ENCODE assay signal across 30 mouse cellular contexts in genomic region chr7:65869173-65869572, GRCm38 (mm10). TPM values are rescaled to one million over a fixed set of nuclear protein-coding genes. Genes with fewer than 3 reads are reported as not detected.
DNase-seq lines count a peak whose midpoint lies in the region; ATAC-seq and TF ChIP-seq lines count a peak whose summit lies in the region.
"Had no signal": no experiment of that assay in that cellular context is flagged by ENCODE, and none has a peak within 500 bp of the region (broad histone marks: within the 10 kb centered on the region; RNA-seq: fewer than 3 reads in every experiment).

No protein-coding gene starts in this region.

- H3K9me3 ChIP-seq in heart, embryonic 11.5 days (replicated peaks; ENCODE audit: control insufficient read depth, low read length): no peaks in the 10 kb centered on the region
- H3K9me3 ChIP-seq in liver, embryonic 11.5 days (ENCODE audit: control insufficient read depth, low read length): no peaks in the 10 kb centered on the region
- no peaks in the 10 kb centered on the region for H3K9me3 ChIP-seq in forebrain, postnatal 0 days (ENCODE audit: low read length)
- H3K9me3 ChIP-seq: embryonic facial prominence, embryonic 10.5 days; embryonic facial prominence, embryonic 15.5 days; forebrain, embryonic 12.5 days; limb, embryonic 10.5 days; limb, embryonic 15.5 days; liver, embryonic 15.5 days; midbrain, embryonic 15.5 days had no signal

- TF ChIP-seq POLR2A in liver, adult 2 months (IDR thresholded peaks at IDR 0.05; ENCODE audit: extremely low read depth, insufficient read depth, low read length): no peak

- no peak overlapping the region for H3K4me2 ChIP-seq in heart, embryonic 11.5 days
- no peak overlapping the region for H3K4me2 ChIP-seq in liver, embryonic 11.5 days
- H3K4me2 ChIP-seq in forebrain, postnatal 0 days (ENCODE audit: low read depth): no peak overlapping the region
- H3K4me2 ChIP-seq: embryonic facial prominence, embryonic 15.5 days; forebrain, embryonic 12.5 days; limb, embryonic 15.5 days; liver, embryonic 15.5 days; lung, embryonic 14.5 days; midbrain, embryonic 15.5 days had no signal

- no peak overlapping the region for H3K9ac ChIP-seq in heart, embryonic 11.5 days (ENCODE audit: low read depth, low read length)
- no peak overlapping the region for H3K9ac ChIP-seq in liver, adult 2 months (ENCODE audit: low read depth, low read length)
- no peak overlapping the region for H3K9ac ChIP-seq in liver, embryonic 11.5 days (ENCODE audit: low read depth, low read length)
- H3K9ac ChIP-seq in forebrain, postnatal 0 days: no peak overlapping the region
- H3K9ac ChIP-seq: embryonic facial prominence, embryonic 15.5 days; forebrain, embryonic 12.5 days; limb, embryonic 15.5 days; liver, embryonic 15.5 days; lung, embryonic 14.5 days; midbrain, embryonic 15.5 days had no signal

- no peak for ATAC-seq in heart, embryonic 11.5 days (replicated peaks; ENCODE audit: insufficient number of reproducible peaks, low FRiP score, low TSS enrichment)
- no peak for ATAC-seq in liver, embryonic 11.5 days (replicated peaks; ENCODE audit: low FRiP score)
- ATAC-seq in forebrain, postnatal 0 days: no peak
- ATAC-seq: activated CD4-positive, CD25-positive, alpha-beta regulatory T cell, adult 4 months; CD4-positive, CD25-positive, alpha-beta regulatory T cell, adult 4 months; hindbrain, embryonic 16.5 days; midbrain, embryonic 15.5 days had no signal

- H3K4me3 ChIP-seq in heart, embryonic 11.5 days (ENCODE audit: low read depth, low read length): no peak overlapping the region
- no peak overlapping the region for H3K4me3 ChIP-seq in liver, adult 2 months (ENCODE audit: insufficient read depth, low read depth, low read length)
- H3K4me3 ChIP-seq in liver, embryonic 11.5 days (ENCODE audit: low read depth, low read length): no peak overlapping the region
- H3K4me3 ChIP-seq in forebrain, postnatal 0 days (ENCODE audit: low read depth, low read length): no peak overlapping the region
- H3K4me3 ChIP-seq: embryonic facial prominence, embryonic 10.5 days; embryonic facial prominence, embryonic 15.5 days; forebrain, embryonic 12.5 days; limb, embryonic 10.5 days; limb, embryonic 15.5 days; liver, embryonic 15.5 days; midbrain, embryonic 15.5 days had no signal

- TF ChIP-seq CTCF in liver, adult 2 months (IDR thresholded peaks at IDR 0.05; ENCODE audit: low read depth, low read length): no peak
- no peak for TF ChIP-seq CTCF in forebrain, postnatal 0 days (IDR thresholded peaks at IDR 0.05; ENCODE audit: low read depth)

- H3K36me3 ChIP-seq in heart, embryonic 11.5 days (ENCODE audit: control insufficient read depth, insufficient read depth, low read length): no peaks in the 10 kb centered on the region
- H3K36me3 ChIP-seq in liver, adult 2 months (ENCODE audit: control insufficient read depth, insufficient read depth, low read length): no peaks in the 10 kb centered on the region
- no peaks in the 10 kb centered on the region for H3K36me3 ChIP-seq in liver, embryonic 11.5 days (ENCODE audit: control insufficient read depth, insufficient read depth, low read length)
- no peaks in the 10 kb centered on the region for H3K36me3 ChIP-seq in forebrain, postnatal 0 days (ENCODE audit: insufficient read depth)
- H3K36me3 ChIP-seq: embryonic facial prominence, embryonic 10.5 days; embryonic facial prominence, embryonic 15.5 days; forebrain, embryonic 12.5 days; limb, embryonic 10.5 days; limb, embryonic 15.5 days; liver, embryonic 15.5 days; midbrain, embryonic 15.5 days had no signal

- H3K4me1 ChIP-seq in heart, embryonic 11.5 days (ENCODE audit: control insufficient read depth, insufficient read depth, low read length): peaks cover 7% of the 10 kb centered on the region; the same call in 1 of the 2 replicates
- H3K4me1 ChIP-seq in liver, adult 2 months (ENCODE audit: control insufficient read depth, insufficient read depth, low read length): peaks cover 15% of the 10 kb centered on the region
- peaks cover 5% of the 10 kb centered on the region; the same call in 1 of the 2 replicates for H3K4me1 ChIP-seq in liver, embryonic 11.5 days (replicated peaks; ENCODE audit: control insufficient read depth, insufficient read depth, low read length)
- peaks cover 7% of the 10 kb centered on the region; the same call in 1 of the 2 replicates for H3K4me1 ChIP-seq in forebrain, postnatal 0 days (ENCODE audit: insufficient read depth)

- WGBS in heart, embryonic 11.5 days (ENCODE audit: insufficient replicate concordance): 68% methylated on average over 16 of the region's 16 CpGs
- 79% methylated on average over 16 of the region's 16 CpGs for WGBS in liver, adult 2 months
- 87% methylated on average over 16 of the region's 16 CpGs for WGBS in liver, embryonic 11.5 days
- 82% methylated on average over 16 of the region's 16 CpGs for WGBS in forebrain, postnatal 0 days

- H3K27me3 ChIP-seq in heart, embryonic 11.5 days (ENCODE audit: control insufficient read depth, insufficient read depth, low read length): peaks cover 18% of the 10 kb centered on the region
- no peaks in the 10 kb centered on the region for H3K27me3 ChIP-seq in liver, adult 2 months (ENCODE audit: control insufficient read depth, insufficient read depth, low read length)
- peaks cover 6% of the 10 kb centered on the region for H3K27me3 ChIP-seq in liver, embryonic 11.5 days (replicated peaks; ENCODE audit: control insufficient read depth, insufficient read depth, low read length)
- H3K27me3 ChIP-seq in forebrain, postnatal 0 days (ENCODE audit: insufficient read depth, low read length): no peaks in the 10 kb centered on the region
- H3K27me3 ChIP-seq: limb, embryonic 15.5 days had no signal

- peaks cover 29% of the 10 kb centered on the region for H3K79me2 ChIP-seq in liver, adult 2 months (ENCODE audit: control insufficient read depth, insufficient read depth, low read length)

- H3K27ac ChIP-seq in heart, embryonic 11.5 days (ENCODE audit: low read depth, low read length): no peak overlapping the region
- no peak overlapping the region for H3K27ac ChIP-seq in liver, adult 2 months (replicated peaks; ENCODE audit: insufficient read depth, low read depth, low read length)
- no peak overlapping the region for H3K27ac ChIP-seq in liver, embryonic 11.5 days (ENCODE audit: low read depth, low read length)
- H3K27ac ChIP-seq in forebrain, postnatal 0 days (ENCODE audit: low read depth, low read length): no peak overlapping the region
- H3K27ac ChIP-seq: embryonic facial prominence, embryonic 10.5 days; embryonic facial prominence, embryonic 15.5 days; forebrain, embryonic 12.5 days; limb, embryonic 10.5 days; limb, embryonic 15.5 days; liver, embryonic 15.5 days; midbrain, embryonic 15.5 days had no signal

- DNase-seq in heart, adult 11 months: peak; percentile 97
- peak; percentile 64 for DNase-seq in liver, adult 2 months (ENCODE audit: extremely low read depth, low read depth, low spot score)
- DNase-seq in liver, embryonic 11.5 days (ENCODE audit: low spot score): no peak
- peak; percentile 54 for DNase-seq in gastrocnemius, postnatal 25 days
- DNase-seq in skeletal muscle tissue, adult 2 months (ENCODE audit: low read depth, low spot score): peak; percentile 61
- no peak for DNase-seq in forebrain, postnatal 0 days
- DNase-seq: adrenal gland, adult 2 months; adrenal gland, postnatal 36 days; cerebellum, adult 2 months; cerebellum, postnatal 25 days; kidney, adult 18-20 months; kidney, postnatal 36 days; layer of hippocampus, postnatal 36 days; lung, embryonic 14.5 days; lung, postnatal 14 days; right cerebral cortex, postnatal 25 days; spleen, adult 18-20 months; thymus, postnatal 25 days had no signal

RNA-seq across cellular contexts. Expression of gene Pcsk6, which starts 7.6 kb away (rescaled TPM):
- 5.7 and 6.1 TPM in 2 replicates for polyA plus RNA-seq in heart, embryonic 11.5 days (2014; fragmentation: Nextera tagmentation; extraction: Ambion mirVana)
- 46.2 and 50.2 TPM in 2 replicates for total RNA-seq in liver, adult 2 months (2014; rRNA removed)
- 43.2 and 45.8 TPM in 2 replicates for polyA plus RNA-seq in liver, adult 2 months (2012; rRNA removed)
- polyA plus RNA-seq in liver, embryonic 11.5 days (2014; fragmentation: Nextera tagmentation; extraction: Ambion mirVana): 1.3 and 1.8 TPM in 2 replicates
- 10 to 100 TPM; 21.0 to 25.1 TPM for total RNA-seq in gastrocnemius, postnatal 25 days (2021)
- total RNA-seq in forebrain, postnatal 0 days (2014; rRNA removed): 8.2 and 10.2 TPM in 2 replicates
- 1.6 and 2.4 TPM in 2 replicates for polyA plus RNA-seq in forebrain, postnatal 0 days (2015; fragmentation: Nextera tagmentation; extraction: Ambion mirVana)
- total RNA-seq: neutrophil, adult 5-6 weeks had no signal
- polyA plus RNA-seq: activated CD4-positive, CD25-positive, alpha-beta regulatory T cell, adult 4 months; CD4-positive, CD25-positive, alpha-beta regulatory T cell, adult 4 months had no signal

Comparison
In these comparisons a context has a peak if more than half of its experiments do, and no peak if none do; other contexts are left out.
1. DNase-seq: peak in heart, adult 11 months (single experiment), liver, adult 2 months (single experiment), gastrocnemius, postnatal 25 days (single experiment) and skeletal muscle tissue, adult 2 months (single experiment); none in liver, embryonic 11.5 days (single experiment) and forebrain, postnatal 0 days (single experiment).